Mouse (Mus musculus) thymus, adult 2 months (tissue): ENCODE results near the gene Etv2. TPM values are rescaled to one million over a fixed set of nuclear protein-coding genes. Genes with fewer than 3 reads are reported as not detected.
A peak's percentile ranks its signal among the peaks of the same experiment; 100 is the strongest.

Experiments
- DNase-seq: peaks from one replicate; pipeline ENCODE4 v3.0.0; 2021
- H3K27ac ChIP-seq: fragments of 200-500 bp; 2 replicates; pipeline ENCODE4 v1.5.1; 2012; ENCODE audit warnings: low read length, control low read depth; ENCODE audit not compliant: control insufficient read depth, insufficient read depth
- H3K27me3 ChIP-seq: fragments of 200-500 bp; 2 replicates; pipeline ENCODE4 v1.6.1; 2012; ENCODE audit warnings: mild to moderate bottlenecking, low read length, moderate library complexity, mixed read lengths; ENCODE audit not compliant: control insufficient read depth, insufficient read depth
- H3K36me3 ChIP-seq: fragments of 200-500 bp; 2 replicates; pipeline ENCODE4 v1.6.1; 2012; ENCODE audit warnings: mild to moderate bottlenecking, low read length, moderate library complexity; ENCODE audit not compliant: control insufficient read depth, insufficient read depth
- H3K4me1 ChIP-seq: fragments of 200-500 bp; replicated peaks from 2 replicates; pipeline ENCODE4 v1.6.1; 2012; ENCODE audit warnings: low read length; ENCODE audit not compliant: control insufficient read depth, insufficient read depth
- H3K4me3 ChIP-seq: fragments of 200-500 bp; 2 replicates; pipeline ENCODE4 v1.5.1; 2012; ENCODE audit warnings: mild to moderate bottlenecking, low read length, control low read depth, moderate library complexity; ENCODE audit not compliant: control insufficient read depth, insufficient read depth
- CTCF ChIP-seq: fragments of 200-500 bp; IDR thresholded peaks from 2 replicates; pipeline ENCODE4 v1.5.1; 2012; ENCODE audit warnings: mild to moderate bottlenecking, control low read depth, low read length, moderate library complexity, borderline replicate concordance; ENCODE audit not compliant: control insufficient read depth, poor library complexity, insufficient read depth; ENCODE audit errors: extremely low read depth
- POLR2A ChIP-seq: fragments of 200-500 bp; IDR thresholded peaks from 2 replicates; pipeline ENCODE4 v1.6.1; 2012; ENCODE audit warnings: mild to moderate bottlenecking, low read length, control low read depth, moderate library complexity; ENCODE audit not compliant: control insufficient read depth, poor library complexity, insufficient read depth; ENCODE audit errors: extremely low read depth
- WGBS: fragments of 180-500 bp; shearing (Covaris S2); methylation state at CpG from one replicate; pipeline ENCODE4 v1.1.7; 2018; 5-methylcytosine and 5-hydroxymethylcytosine counted together
- polyA plus RNA-seq: library from polyadenylated mRNA; depleted of rRNA; stranded (reverse); fragments of >200 nt; gene quantifications from 2 replicates; pipeline ENCODE4 v1.2.3, GENCODE M21; 2012

Etv2 gene
- polyA plus RNA-seq, 1 experiment = not detected

DNA sequence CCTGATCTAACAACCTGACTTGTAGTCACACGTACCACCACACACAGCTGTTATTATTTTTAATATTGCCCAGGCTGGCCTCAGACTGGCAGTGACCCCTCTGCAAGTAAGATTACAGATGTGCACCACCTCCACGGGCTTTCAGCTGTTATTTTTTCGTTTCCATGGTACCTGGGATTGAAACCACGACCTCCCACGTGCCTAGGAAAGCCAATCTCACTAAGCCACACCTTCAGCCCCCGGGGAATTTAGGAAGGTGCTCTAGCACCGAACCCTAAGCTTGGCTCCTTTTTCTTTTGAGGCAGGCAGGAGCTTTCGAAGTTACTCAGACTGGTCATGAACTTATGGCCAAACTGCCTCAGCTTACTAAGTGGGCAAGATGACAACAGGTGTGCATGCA is 31.2 kb downstream of the Etv2 start:
- Histone ChIP-seq H3K4me1 (0 out of 2 replicates have a peak, but pooled peaks cover 5% of the 10 kb centered on the region), H3K27ac (no peak overlapping the region), H3K36me3 (no peaks in the 10 kb centered on the region), H3K4me3 (no peak overlapping the region), H3K27me3 (no peaks in the 10 kb centered on the region)
- WGBS = 43% methylated on average over 8 of the region's 8 CpGs
- no peak for DNase-seq
- TF ChIP-seq CTCF = no peak
- TF ChIP-seq POLR2A = no peak

DNA sequence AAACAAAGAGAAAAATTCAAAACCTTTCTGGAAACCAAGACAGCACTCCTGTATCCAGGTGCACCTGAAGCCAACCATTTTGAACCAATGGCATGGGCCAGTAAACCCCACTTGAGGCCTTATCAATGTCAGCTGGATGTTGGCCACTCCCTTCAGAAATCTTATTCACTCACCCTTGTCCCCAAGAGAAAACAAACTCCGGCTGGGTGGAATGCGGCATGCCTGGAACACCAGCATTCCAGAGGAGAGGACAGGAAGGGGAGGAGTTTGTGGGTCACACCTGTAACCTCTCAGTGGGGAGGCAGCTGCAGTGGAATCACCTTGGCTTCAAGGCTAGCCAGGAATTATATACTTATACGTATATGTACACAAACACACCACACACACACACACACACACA is 33.1 kb downstream of the Etv2 start:
- no peaks in the 10 kb centered on the region for H3K36me3 ChIP-seq
- no peak overlapping the region for H3K27ac ChIP-seq
- no peak for DNase-seq
- no peak for TF ChIP-seq POLR2A
- no peak for TF ChIP-seq CTCF
- no peaks in the 10 kb centered on the region for H3K27me3 ChIP-seq
- WGBS = 81% methylated on average over 3 of the region's 3 CpGs
- H3K4me3 ChIP-seq = no peak overlapping the region
- no peaks in the 10 kb centered on the region for H3K4me1 ChIP-seq

DNA sequence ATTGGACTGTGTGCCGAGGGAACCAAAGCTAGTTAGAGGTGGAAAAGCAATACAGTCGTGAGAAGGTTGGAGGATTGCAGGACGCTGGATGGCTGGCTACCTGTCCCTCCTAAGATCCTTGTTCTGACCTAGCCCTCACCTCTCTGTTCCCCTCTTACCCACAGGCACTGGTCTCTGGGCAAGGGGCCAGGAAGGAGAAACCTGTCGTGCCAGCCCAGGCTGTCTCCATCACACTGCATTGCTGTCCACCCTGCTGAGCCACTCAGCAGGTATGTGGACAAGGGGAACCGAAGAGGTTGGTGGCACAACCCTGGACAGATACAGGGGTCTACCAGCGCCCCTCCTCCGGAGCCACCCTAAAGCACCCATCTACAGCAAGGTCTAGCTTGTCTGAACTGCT is 35.0 kb downstream of the Etv2 start:
- Histone ChIP-seq H3K4me3 (no peak overlapping the region), H3K4me1 (no peaks in the 10 kb centered on the region), H3K27me3 (no peaks in the 10 kb centered on the region), H3K27ac (no peak overlapping the region), H3K36me3 (no peaks in the 10 kb centered on the region)
- DNase-seq = no peak
- 79% methylated on average over 7 of the region's 7 CpGs for WGBS
- TF ChIP-seq CTCF (no peak), POLR2A (no peak)

DNA sequence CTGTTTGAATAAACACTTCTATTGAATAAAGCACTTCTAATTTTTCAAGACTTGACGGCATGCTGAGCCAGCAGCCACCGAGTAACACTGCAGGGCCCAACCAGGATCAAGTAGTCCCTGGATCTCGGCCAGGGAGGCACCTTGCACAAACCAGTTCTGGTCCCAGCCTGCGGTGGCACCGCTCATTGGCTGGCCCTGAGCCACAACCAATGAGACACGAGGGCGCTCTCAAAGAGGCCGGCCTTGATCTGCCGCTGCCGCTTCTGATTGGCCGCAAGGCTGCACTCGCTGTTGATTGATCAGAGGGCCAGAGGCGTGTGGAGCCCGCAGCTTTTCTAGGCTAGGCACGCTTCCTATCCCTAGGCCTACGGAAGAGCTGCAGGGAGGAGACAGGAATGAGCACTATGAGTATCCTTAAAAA is 35.7 kb downstream of the Etv2 start:
- DNase-seq = peak; percentile 59
- Histone ChIP-seq H3K27ac (no peak overlapping the region), H3K4me3 (no peak overlapping the region), H3K27me3 (no peaks in the 10 kb centered on the region), H3K4me1 (no peaks in the 10 kb centered on the region), H3K36me3 (no peaks in the 10 kb centered on the region)
- WGBS = 7% methylated on average over 16 of the region's 16 CpGs
- TF ChIP-seq CTCF (no peak), POLR2A (no peak)

DNA sequence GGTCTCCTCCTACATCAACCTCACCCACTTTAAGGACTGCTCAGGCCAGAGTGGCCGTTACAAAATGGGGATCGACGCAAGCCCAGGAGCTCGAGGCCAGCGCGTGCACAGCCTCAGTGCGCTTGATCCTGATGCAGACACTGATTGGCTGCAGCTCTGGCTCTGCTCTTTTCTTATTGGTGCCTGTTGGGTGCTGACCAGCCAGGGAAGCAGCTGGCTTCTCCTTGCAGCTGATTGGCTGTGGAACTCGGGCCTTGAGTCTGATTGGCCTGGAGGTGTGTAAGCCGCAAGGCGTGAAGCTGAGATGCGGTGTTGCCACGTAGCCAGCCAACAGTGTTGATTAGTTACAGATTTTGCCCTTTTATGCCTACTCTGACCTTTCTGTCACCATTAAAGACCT is 36.9 kb downstream of the Etv2 start, which contains the start of gene Zbtb32:
Gene Zbtb32 (minus strand): TSS at position 124 of the 400 bp plus-strand sequence.
- DNase-seq = no peak
- H3K4me3 ChIP-seq = no peak within 1 kb of the TSS
- H3K27ac ChIP-seq = no peak within 1 kb of the TSS
- 97% methylated on average over 12 of the region's 12 CpGs for WGBS
- no peaks in the 10 kb centered on the region for H3K4me1 ChIP-seq
- no peaks in the 10 kb centered on the region for H3K27me3 ChIP-seq
- H3K36me3 ChIP-seq = no peaks in the 10 kb centered on the region
- TF ChIP-seq CTCF (no peak), POLR2A (no peak)

DNA sequence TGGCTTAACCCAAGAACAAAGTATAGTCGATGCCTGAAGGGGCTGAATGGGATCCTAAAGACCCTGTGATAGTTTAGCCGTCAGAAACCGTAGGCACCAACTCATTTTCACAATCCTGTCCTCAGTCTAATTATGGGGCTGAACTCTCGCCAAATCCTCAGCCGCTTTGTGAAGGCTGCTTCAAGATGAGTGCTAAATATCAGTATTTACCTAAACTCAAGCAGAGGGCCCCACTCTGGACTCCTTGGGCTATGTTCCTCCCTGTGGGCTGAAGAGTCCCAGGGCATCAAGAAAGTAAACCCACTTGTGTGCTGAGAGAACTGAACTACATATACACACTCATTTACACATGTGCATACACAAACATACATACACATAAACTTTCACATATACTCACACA is 38.8 kb downstream of the Etv2 start:
- Histone ChIP-seq H3K4me1 (no peaks in the 10 kb centered on the region), H3K27ac (no peak overlapping the region), H3K27me3 (no peaks in the 10 kb centered on the region), H3K4me3 (no peak overlapping the region), H3K36me3 (no peaks in the 10 kb centered on the region)
- WGBS = 88% methylated on average over 5 of the region's 5 CpGs
- TF ChIP-seq POLR2A = no peak
- no peak for TF ChIP-seq CTCF
- DNase-seq = no peak

DNA sequence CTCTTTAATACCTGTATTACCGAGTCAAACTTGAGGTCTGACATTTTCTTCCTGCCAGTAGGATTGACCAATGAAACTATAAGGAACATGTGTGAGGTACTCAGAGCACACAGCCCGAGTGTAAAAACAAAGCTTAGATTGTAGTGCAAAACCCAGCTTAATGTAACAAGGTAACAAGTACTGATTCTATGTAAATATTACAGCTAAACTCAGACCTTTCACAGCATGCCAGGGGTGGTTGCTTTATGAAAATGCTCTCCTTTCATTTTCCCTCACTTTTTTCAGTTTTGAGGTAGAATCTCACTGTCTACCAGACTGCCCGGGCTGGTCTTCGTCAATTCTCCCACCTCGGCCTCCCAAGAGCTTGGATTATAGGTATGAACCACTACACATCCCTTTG is 39.6 kb downstream of the Etv2 start:
- Histone ChIP-seq H3K36me3 (no peaks in the 10 kb centered on the region), H3K27ac (no peak overlapping the region), H3K4me3 (no peak overlapping the region), H3K4me1 (no peaks in the 10 kb centered on the region), H3K27me3 (no peaks in the 10 kb centered on the region)
- TF ChIP-seq CTCF (no peak), POLR2A (no peak)
- 81% methylated on average over 5 of the region's 5 CpGs for WGBS
- DNase-seq = no peak
